Mouse (Mus musculus): ENCODE measurements at regions not wholly inside any gene's neighbourhood (a gene's known extent, or its start where the extent isn't known, plus 50 kb on each side); places are given as distances from the start of the nearest gene placed in this dataset.

- TF ChIP-seq POLR2A (IDR thresholded peaks at IDR 0.05; ENCODE audit: low read depth, low read length) (no peak), CTCF (IDR thresholded peaks at IDR 0.05; ENCODE audit: extremely low read depth, insufficient read length, insufficient replicate concordance, low read depth, low read length) (no peak)
Measured at GRCm38 (mm10) chr10:96479786-96480185, 137.0 kb upstream of the Btg1 start.
